Mouse (Mus musculus): Measurements from ENCODE around the gene Krt7. TPM values are rescaled to one million over a fixed set of nuclear protein-coding genes. Genes with fewer than 3 reads are reported as not detected.

Gene Krt7
- total and polyA plus RNA-seq, 3 experiments, result 0.55 to 2.5 (median 0.81) TPM

GRCm38 (mm10) chr15:101376776-101377061, 34.1 kb upstream of the Krt7 start:
- Histone ChIP-seq H3K27me3 (replicated peaks) (peaks cover 94% of the 10 kb centered on the region), H3K79me2 (replicated peaks; ENCODE audit: control insufficient read depth, extremely low read depth, insufficient read depth, poor library complexity, severe bottlenecking) (no peaks in the 10 kb centered on the region), H3K9me3 (replicated peaks; ENCODE audit: low read length) (no peaks in the 10 kb centered on the region), H3K27ac (ENCODE audit: insufficient read depth, low read depth) (no peak overlapping the region), H3K36me3 (replicated peaks in 1 of 2; ENCODE audit: control insufficient read depth in 1 of 2, insufficient read depth in 1 of 2, low read length in 1 of 2) (no peaks in the 10 kb centered on the region), H3K4me2 (ENCODE audit: insufficient read depth, low read depth, poor library complexity, severe bottlenecking) (no peak overlapping the region), H3K4me1 (ENCODE audit: control insufficient read depth in 1 of 2, insufficient read depth in 2 of 2) (peaks cover 0 to 14% of the 10 kb centered on the region in 2 experiments; a peak in 3 of 4 replicates), H3K9ac (ENCODE audit: insufficient read depth, low read depth) (no peak overlapping the region), H3K4me3 (replicated peaks in 1 of 3; ENCODE audit: low read depth in 2 of 3, low read length in 2 of 3, poor library complexity in 1 of 3) (no peak overlapping the region)
- dilution Hi-C loops (cut with MboI; ENCODE audit: extremely low pct_ligation_motif_present, extremely low pct_unique_long_range_greater_than_20kb, low sequenced_read_pairs) (no loop called here), in situ Hi-C loops (cut with MboI; ENCODE audit: low pct_ligation_motif_present, low pct_unique_long_range_greater_than_20kb, low sequenced_read_pairs) (no loop called here)
- TF ChIP-seq ZKSCAN1 (IDR thresholded peaks at IDR 0.05; ENCODE audit: borderline replicate concordance, low read depth, low read length) (no peak), POLR2AphosphoS2 (IDR thresholded peaks at IDR 0.05; ENCODE audit: low read depth, low read length) (no peak), ETS1 (conservative IDR thresholded peaks at IDR 0.05; ENCODE audit: low read depth, low read length) (no peak), JUND (conservative IDR thresholded peaks at IDR 0.05; ENCODE audit: low read depth, low read length) (no peak), MEF2A (IDR thresholded peaks at IDR 0.05; ENCODE audit: borderline replicate concordance, low read depth, low read length) (no peak)
- no peak for DNase-seq (ENCODE audit: extremely low read depth)

GRCm38 (mm10) chr15:101378646-101379045, 32.2 kb upstream of the Krt7 start:
- Histone ChIP-seq H3K9me3 (replicated peaks; ENCODE audit: low read length) (no peaks in the 10 kb centered on the region), H3K36me3 (replicated peaks in 1 of 2; ENCODE audit: control insufficient read depth in 1 of 2, insufficient read depth in 1 of 2, low read length in 1 of 2) (no peaks in the 10 kb centered on the region), H3K9ac (ENCODE audit: insufficient read depth, low read depth) (no peak overlapping the region), H3K27ac (ENCODE audit: insufficient read depth, low read depth) (no peak overlapping the region), H3K27me3 (replicated peaks) (peaks cover 96% of the 10 kb centered on the region), H3K4me3 (replicated peaks in 1 of 3; ENCODE audit: low read depth in 2 of 3, low read length in 2 of 3, poor library complexity in 1 of 3) (no peak overlapping the region), H3K4me2 (ENCODE audit: insufficient read depth, low read depth, poor library complexity, severe bottlenecking) (no peak overlapping the region), H3K79me2 (replicated peaks; ENCODE audit: control insufficient read depth, extremely low read depth, insufficient read depth, poor library complexity, severe bottlenecking) (no peaks in the 10 kb centered on the region), H3K4me1 (ENCODE audit: control insufficient read depth in 1 of 2, insufficient read depth in 2 of 2) (peaks cover 0 to 16% of the 10 kb centered on the region in 2 experiments; a peak in 3 of 4 replicates)
- DNase-seq (ENCODE audit: extremely low read depth), result no peak
- TF ChIP-seq NRF1 (IDR thresholded peaks at IDR 0.05; ENCODE audit: low read depth, low read length) (no peak), CHD2 (IDR thresholded peaks at IDR 0.05; ENCODE audit: low read length) (no peak), KAT2A (IDR thresholded peaks at IDR 0.05; ENCODE audit: insufficient replicate concordance, low read length) (no peak), MEF2A (IDR thresholded peaks at IDR 0.05; ENCODE audit: borderline replicate concordance, low read depth, low read length) (no peak), POLR2AphosphoS2 (IDR thresholded peaks at IDR 0.05; ENCODE audit: low read depth, low read length) (no peak), ELF1 (IDR thresholded peaks at IDR 0.05; ENCODE audit: low read depth, low read length) (no peak), BHLHE40 (IDR thresholded peaks at IDR 0.05; ENCODE audit: low read depth, low read length) (no peak), ZKSCAN1 (IDR thresholded peaks at IDR 0.05; ENCODE audit: borderline replicate concordance, low read depth, low read length) (no peak), EP300 (IDR thresholded peaks at IDR 0.05; ENCODE audit: low read length) (no peak), MAZ (IDR thresholded peaks at IDR 0.05; ENCODE audit: low read depth, low read length) (no peak), SMC3 (IDR thresholded peaks at IDR 0.05; ENCODE audit: low read depth, low read length) (no peak), CHD1 (IDR thresholded peaks at IDR 0.05; ENCODE audit: low read depth, low read length) (no peak), TCF12 (IDR thresholded peaks at IDR 0.05; ENCODE audit: low read depth, low read length) (no peak), E2F4 (IDR thresholded peaks at IDR 0.05; ENCODE audit: insufficient replicate concordance, low read depth, low read length) (no peak), MXI1 (IDR thresholded peaks at IDR 0.05; ENCODE audit: low read depth, low read length) (no peak), GABPA (IDR thresholded peaks at IDR 0.05; ENCODE audit: insufficient replicate concordance, low read depth, low read length) (no peak), ETS1 (conservative IDR thresholded peaks at IDR 0.05; ENCODE audit: low read depth, low read length) (no peak), ZNF384 (IDR thresholded peaks at IDR 0.05; ENCODE audit: low read depth, low read length) (no peak), CTCF (conservative IDR thresholded peaks at IDR 0.05 in 1 of 2, IDR thresholded peaks at IDR 0.05 in 1 of 2; ENCODE audit: low read depth in 2 of 2, low read length in 2 of 2) (no peak), MAX (IDR thresholded peaks at IDR 0.05; ENCODE audit: low read length) (no peak)
- in situ Hi-C loops (cut with MboI; ENCODE audit: low pct_ligation_motif_present, low pct_unique_long_range_greater_than_20kb, low sequenced_read_pairs) (no loop called here), dilution Hi-C loops (cut with MboI; ENCODE audit: extremely low pct_ligation_motif_present, extremely low pct_unique_long_range_greater_than_20kb, low sequenced_read_pairs) (no loop called here)
